Mouse (Mus musculus) heart, embryonic 15.5 days (tissue): ENCODE data around the gene Kcnn3. TPM values are rescaled to one million over a fixed set of nuclear protein-coding genes. Genes with fewer than 3 reads are reported as not detected.

Experiments
- ATAC-seq: fragments of 200-750 bp; cut with Nextera tagmentation; replicated peaks from 2 replicates; pipeline ENCODE4 v1.8.0; 2017; ENCODE audit warnings: low read depth, moderate TSS enrichment; ENCODE audit not compliant: insufficient number of reproducible peaks, insufficient read depth, low FRiP score
- H3K27ac ChIP-seq: fragments of 300-500 bp; sonication (generic); 2 replicates; pipeline ENCODE4 v1.5.1; 2015; ENCODE audit warnings: mild to moderate bottlenecking, inconsistent platforms
- H3K27me3 ChIP-seq: fragments of 300-500 bp; sonication (generic); 2 replicates; pipeline ENCODE4 v1.6.1; 2015; ENCODE audit warnings: inconsistent platforms
- H3K36me3 ChIP-seq: fragments of 300-500 bp; sonication (generic); 2 replicates; pipeline ENCODE4 v1.6.1; 2015; ENCODE audit warnings: mild to moderate bottlenecking, inconsistent platforms
- H3K4me1 ChIP-seq: fragments of 300-500 bp; sonication (generic); replicated peaks from 2 replicates; pipeline ENCODE4 v1.6.1; 2015; ENCODE audit warnings: inconsistent platforms
- H3K4me2 ChIP-seq: fragments of 300-500 bp; sonication (generic); 2 replicates; pipeline ENCODE4 v1.6.1; 2015; ENCODE audit warnings: inconsistent platforms, mild to moderate bottlenecking, moderate library complexity
- H3K4me3 ChIP-seq: fragments of 300-500 bp; sonication (generic); 2 replicates; pipeline ENCODE4 v1.5.1; 2015; ENCODE audit warnings: mild to moderate bottlenecking, inconsistent platforms
- H3K9ac ChIP-seq: fragments of 300-500 bp; sonication (generic); 2 replicates; pipeline ENCODE4 v1.6.1; 2015; ENCODE audit warnings: mild to moderate bottlenecking, inconsistent platforms
- H3K9me3 ChIP-seq: fragments of 300-500 bp; sonication (generic); replicated peaks from 2 replicates; pipeline ENCODE4 v1.6.1; 2016; ENCODE audit warnings: inconsistent platforms
- WGBS: fragments of 180-500 bp; shearing (Covaris S2); methylation state at CpG from one replicate; pipeline ENCODE4 v1.1.7; 2015; ENCODE audit warnings: mixed read lengths; 5-methylcytosine and 5-hydroxymethylcytosine counted together
- polyA plus RNA-seq: library from polyadenylated mRNA; unstranded; fragments of >200 nt; fragmentation: Nextera tagmentation; extraction: Ambion mirVana; gene quantifications from 2 replicates; pipeline ENCODE4 v1.2.1, GENCODE M21; 2015

Kcnn3 gene
- polyA plus RNA-seq, 1 experiment from 2014 or later, result 2.6 TPM

- peak; percentile 72; the same call in 1 of the 2 replicates for ATAC-seq
- H3K4me1 ChIP-seq, result peaks cover 18% of the 10 kb centered on the region
- H3K27ac ChIP-seq, result peak within 1 kb of the TSS; percentile 88
- WGBS, result 6% methylated on average over 27 of the region's 28 CpGs
- H3K9me3 ChIP-seq, result no peaks in the 10 kb centered on the region
- no peaks in the 10 kb centered on the region for H3K36me3 ChIP-seq
- peaks cover 8% of the 10 kb centered on the region; the same call in 1 of the 2 replicates for H3K27me3 ChIP-seq
- H3K9ac ChIP-seq, result peak within 1 kb of the TSS; percentile 79
- peak within 1 kb of the TSS; percentile 92 for H3K4me2 ChIP-seq
- peak within 1 kb of the TSS; percentile 79 for H3K4me3 ChIP-seq
Observed at GRCm38 (mm10) chr3:89714359-89715206, 194.6 kb downstream of the Kcnn3 start, which contains the start of gene Adar. Gene Adar, plus strand, starts transcription at chr3:89715022.

GRCm38 (mm10) chr3:89715207-89715966, 195.4 kb downstream of the Kcnn3 start:
- Histone ChIP-seq H3K4me3 (peak overlapping the region; percentile 79), H3K27me3 (peaks cover 8% of the 10 kb centered on the region; the same call in 1 of the 2 replicates), H3K4me2 (peak overlapping the region; percentile 92), H3K9me3 (no peaks in the 10 kb centered on the region), H3K9ac (peak overlapping the region; percentile 79), H3K4me1 (peaks cover 18% of the 10 kb centered on the region), H3K36me3 (no peaks in the 10 kb centered on the region), H3K27ac (peak overlapping the region; percentile 88)
- peak; percentile 44; the same call in 1 of the 2 replicates for ATAC-seq
- 1% methylated on average over 59 of the region's 59 CpGs for WGBS

GRCm38 (mm10) chr3:89715967-89716256, 195.9 kb downstream of the Kcnn3 start:
- Histone ChIP-seq H3K27me3 (peaks cover 7% of the 10 kb centered on the region; the same call in 1 of the 2 replicates), H3K36me3 (no peaks in the 10 kb centered on the region), H3K4me1 (peaks cover 18% of the 10 kb centered on the region), H3K4me2 (peak overlapping the region; percentile 92), H3K27ac (peak overlapping the region; percentile 88), H3K9me3 (no peaks in the 10 kb centered on the region), H3K4me3 (peak overlapping the region; percentile 79), H3K9ac (peak overlapping the region; percentile 79; the same call in 1 of the 2 replicates)
- ATAC-seq, result 0 out of 2 replicates have a peak, but pooled peaks have one; percentile 56
- 32% methylated on average over 6 of the region's 6 CpGs for WGBS

- ATAC-seq, result no peak
- no peak overlapping the region for H3K27ac ChIP-seq
- H3K9ac ChIP-seq, result no peak overlapping the region
- H3K4me3 ChIP-seq, result no peak overlapping the region
- H3K9me3 ChIP-seq, result no peaks in the 10 kb centered on the region
- H3K27me3 ChIP-seq, result no peaks in the 10 kb centered on the region
- H3K36me3 ChIP-seq, result no peaks in the 10 kb centered on the region
- 0 out of 2 replicates have a peak, but pooled peaks cover 6% of the 10 kb centered on the region for H3K4me1 ChIP-seq
- no peak overlapping the region for H3K4me2 ChIP-seq
Observed at GRCm38 (mm10) chr3:89722032-89722431, 202.1 kb downstream of the Kcnn3 start.

GRCm38 (mm10) chr3:89723400-89724084, 203.6 kb downstream of the Kcnn3 start:
- no peak for ATAC-seq
- H3K27me3 ChIP-seq, result no peaks in the 10 kb centered on the region
- 0 out of 2 replicates have a peak, but pooled peaks cover 8% of the 10 kb centered on the region for H3K4me1 ChIP-seq
- 65% methylated on average over 7 of the region's 7 CpGs for WGBS
- H3K4me2 ChIP-seq, result no peak overlapping the region
- no peaks in the 10 kb centered on the region for H3K9me3 ChIP-seq
- no peak overlapping the region for H3K4me3 ChIP-seq
- H3K36me3 ChIP-seq, result no peaks in the 10 kb centered on the region
- no peak overlapping the region for H3K9ac ChIP-seq
- H3K27ac ChIP-seq, result no peak overlapping the region

Other genes starting within 250 kb of the Kcnn3 start
- gene Slc50a1, start 249.6 kb upstream of the Kcnn3 start, polyA plus RNA-seq, result 44.5 and 49.5 TPM in 2 replicates
- 35.0 and 39.9 TPM in 2 replicates for gene Efna1, start 239.0 kb upstream of the Kcnn3 start, polyA plus RNA-seq
- gene Efna3, start 197.2 kb upstream of the Kcnn3 start, polyA plus RNA-seq, result 0.73 and 2.7 TPM in 2 replicates
- 6.0 and 8.1 TPM in 2 replicates for gene Efna4, start 182.1 kb upstream of the Kcnn3 start, polyA plus RNA-seq
- gene Adam15, start 170.2 kb upstream of the Kcnn3 start, polyA plus RNA-seq, result 59.8 and 71.2 TPM in 2 replicates
- gene Dcst2, start 158.2 kb upstream of the Kcnn3 start, polyA plus RNA-seq, result not detected in 2 replicates
- 0.06 and 0.18 TPM in 2 replicates for gene Dcst1, start 154.9 kb upstream of the Kcnn3 start, polyA plus RNA-seq
- gene Zbtb7b, start 125.4 kb upstream of the Kcnn3 start, polyA plus RNA-seq, result 2.3 and 3.0 TPM in 2 replicates
- gene Lenep, start 117.4 kb upstream of the Kcnn3 start, polyA plus RNA-seq, result 1.7 TPM in 1 of 2 replicates, not detected in the other
- gene Flad1, start 108.3 kb upstream of the Kcnn3 start, polyA plus RNA-seq, result 34.0 and 35.1 TPM in 2 replicates
- 266 and 291 TPM in 2 replicates for gene Cks1b, start 101.8 kb upstream of the Kcnn3 start, polyA plus RNA-seq
- 60.6 and 79.9 TPM in 2 replicates for gene Shc1, start 101.7 kb upstream of the Kcnn3 start, polyA plus RNA-seq
- 21.1 and 28.1 TPM in 2 replicates for gene Pygo2, start 90.0 kb upstream of the Kcnn3 start, polyA plus RNA-seq
- 62.4 and 64.7 TPM in 2 replicates for gene Pbxip1, start 83.5 kb upstream of the Kcnn3 start, polyA plus RNA-seq
- gene Pmvk, start 65.6 kb upstream of the Kcnn3 start, polyA plus RNA-seq, result 47.2 and 52.1 TPM in 2 replicates
- 6.1 and 9.3 TPM in 2 replicates for gene Adar, start 194.9 kb downstream of the Kcnn3 start, polyA plus RNA-seq
- 0.18 and 0.47 TPM in 2 replicates for gene Chrnb2, start 244.5 kb downstream of the Kcnn3 start, polyA plus RNA-seq